Mouse (Mus musculus) ES-E14 (cell line): ENCODE measurements at regions not wholly inside any gene's neighbourhood (a gene's known extent, or its start where the extent isn't known, plus 50 kb on each side); places are given as distances from the start of the nearest gene placed in this dataset.

ENCODE experiments used
- HCFC1 ChIP-seq: IDR thresholded peaks from 2 replicates; pipeline ENCODE4 v1.6.1; 2012; ENCODE audit warnings: low read length, inconsistent platforms, borderline replicate concordance; ENCODE audit not compliant: insufficient read depth
- MAFK ChIP-seq: IDR thresholded peaks from 2 replicates; pipeline ENCODE4 v1.6.1; 2014; ENCODE audit warnings: mild to moderate bottlenecking, low read depth, low read length, inconsistent platforms; ENCODE audit not compliant: insufficient read depth
- ZNF384 ChIP-seq: IDR thresholded peaks from 2 replicates; pipeline ENCODE4 v1.6.1; 2012; ENCODE audit warnings: low read depth, low read length, inconsistent platforms

DNA sequence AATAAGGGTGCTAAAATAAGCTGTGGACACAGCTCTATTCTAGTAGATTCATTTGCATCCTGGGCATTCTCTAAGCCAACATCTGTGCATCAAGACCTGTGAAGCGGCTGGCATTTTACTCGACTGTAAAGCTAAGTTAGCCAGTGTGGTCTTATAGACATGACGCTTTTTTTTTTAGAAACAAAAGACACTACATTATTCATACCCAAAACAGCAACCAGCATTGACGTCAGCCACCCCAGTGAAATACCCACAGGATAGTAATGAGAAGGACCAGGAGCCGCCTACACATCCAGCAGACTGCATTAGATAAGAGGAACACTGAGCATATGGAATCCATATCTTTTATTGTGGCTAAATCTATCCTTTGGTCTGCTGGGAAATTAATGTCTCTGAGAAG, 321.7 kb downstream of the Naf1 start:
- no peak for TF ChIP-seq HCFC1
- TF ChIP-seq ZNF384: no peak
- no peak for TF ChIP-seq MAFK
